Mouse (Mus musculus) liver, embryonic 12.5 days (tissue): ENCODE results near the gene Castor1. TPM values are rescaled to one million over a fixed set of nuclear protein-coding genes. Genes with fewer than 3 reads are reported as not detected.

Experiments
- ATAC-seq: fragments of 200-750 bp; cut with Nextera tagmentation; 2 replicates; pipeline ENCODE4 v1.8.0; 2017; ENCODE audit warnings: moderate number of reproducible peaks, mild to moderate bottlenecking, moderate library complexity
- H3K27ac ChIP-seq: fragments of 300-500 bp; sonication (generic); 2 replicates; pipeline ENCODE4 v1.5.1; 2016; ENCODE audit warnings: mild to moderate bottlenecking
- H3K27me3 ChIP-seq: fragments of 300-500 bp; sonication (generic); replicated peaks from 2 replicates; pipeline ENCODE4 v1.6.1; 2016; ENCODE audit warnings: mild to moderate bottlenecking, moderate library complexity
- H3K36me3 ChIP-seq: fragments of 300-500 bp; sonication (generic); 2 replicates; pipeline ENCODE4 v1.6.1; 2016; ENCODE audit warnings: mild to moderate bottlenecking, moderate library complexity
- H3K4me1 ChIP-seq: fragments of 300-500 bp; sonication (generic); 2 replicates; pipeline ENCODE4 v1.6.1; 2016
- H3K4me2 ChIP-seq: fragments of 300-500 bp; sonication (generic); 2 replicates; pipeline ENCODE4 v1.6.1; 2016; ENCODE audit warnings: mild to moderate bottlenecking, moderate library complexity
- H3K4me3 ChIP-seq: fragments of 300-500 bp; sonication (generic); 2 replicates; pipeline ENCODE4 v1.5.1; 2016; ENCODE audit warnings: mild to moderate bottlenecking, moderate library complexity
- H3K9ac ChIP-seq: fragments of 300-500 bp; sonication (generic); 2 replicates; pipeline ENCODE4 v1.6.1; 2016; ENCODE audit warnings: mild to moderate bottlenecking, moderate library complexity
- H3K9me3 ChIP-seq: fragments of 300-500 bp; sonication (generic); replicated peaks from 2 replicates; pipeline ENCODE4 v1.6.1; 2016; ENCODE audit warnings: mild to moderate bottlenecking, moderate library complexity
- WGBS: fragments of 180-500 bp; shearing (Covaris S2); methylation state at CpG from one replicate; pipeline ENCODE4 v1.1.7; 2016; ENCODE audit not compliant: insufficient replicate concordance; 5-methylcytosine and 5-hydroxymethylcytosine counted together
- polyA plus RNA-seq: library from polyadenylated mRNA; unstranded; fragments of >200 nt; fragmentation: Nextera tagmentation; extraction: Ambion mirVana; gene quantifications from 2 replicates; pipeline ENCODE4 v1.2.1, GENCODE M21; 2016

Castor1 gene
- polyA plus RNA-seq, 1 experiment from 2014 or later = 2.3 TPM

DNA sequence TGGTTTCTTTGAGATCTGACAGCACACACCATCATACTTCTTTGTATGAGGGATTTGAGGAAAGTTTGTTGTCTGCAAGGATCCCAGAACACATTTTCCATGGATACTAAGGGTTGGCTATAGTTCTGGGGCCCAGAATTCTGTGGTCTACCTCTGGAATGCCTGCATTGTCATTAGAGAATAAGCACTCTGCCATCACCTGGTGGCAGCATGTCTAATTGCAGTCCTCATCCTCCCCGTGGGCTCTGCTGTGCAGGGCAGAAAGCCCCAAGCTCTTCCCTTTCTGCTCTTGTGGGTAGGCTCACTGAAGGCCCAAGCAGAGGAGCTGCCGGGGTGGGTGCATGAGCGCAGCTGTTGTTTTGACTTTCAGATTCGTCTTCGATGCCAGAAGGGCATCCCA lies 8.5 kb upstream of the Castor1 start:
- Histone ChIP-seq H3K9ac (no peak overlapping the region), H3K36me3 (peaks cover 63% of the 10 kb centered on the region), H3K4me1 (peaks cover 3% of the 10 kb centered on the region; the same call in 1 of the 2 replicates), H3K27me3 (no peaks in the 10 kb centered on the region), H3K4me2 (no peak overlapping the region), H3K4me3 (no peak overlapping the region), H3K27ac (no peak overlapping the region), H3K9me3 (no peaks in the 10 kb centered on the region)
- 70% methylated on average over 5 of the region's 5 CpGs for WGBS
- ATAC-seq = no peak

DNA sequence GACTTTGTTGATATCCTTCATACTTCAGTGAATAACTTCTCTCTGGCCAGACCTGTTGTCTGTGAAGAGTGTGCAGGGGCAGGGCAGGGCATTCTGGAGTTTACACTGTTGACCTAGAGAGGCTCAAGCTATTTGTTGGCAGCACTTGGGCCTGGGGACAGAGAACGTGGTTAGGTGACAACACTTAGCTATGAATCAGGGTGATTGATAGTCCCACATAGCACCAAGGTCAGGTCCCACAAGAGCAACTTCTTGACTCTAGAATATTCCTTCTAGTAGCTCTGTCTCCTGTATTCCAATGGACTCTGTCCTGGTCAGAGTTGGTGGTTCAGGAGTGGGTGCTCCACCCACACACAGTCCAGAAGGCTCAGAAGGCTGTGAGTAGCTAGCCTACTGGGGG lies 7.2 kb upstream of the Castor1 start:
- Histone ChIP-seq H3K27me3 (no peaks in the 10 kb centered on the region), H3K4me2 (no peak overlapping the region)

DNA sequence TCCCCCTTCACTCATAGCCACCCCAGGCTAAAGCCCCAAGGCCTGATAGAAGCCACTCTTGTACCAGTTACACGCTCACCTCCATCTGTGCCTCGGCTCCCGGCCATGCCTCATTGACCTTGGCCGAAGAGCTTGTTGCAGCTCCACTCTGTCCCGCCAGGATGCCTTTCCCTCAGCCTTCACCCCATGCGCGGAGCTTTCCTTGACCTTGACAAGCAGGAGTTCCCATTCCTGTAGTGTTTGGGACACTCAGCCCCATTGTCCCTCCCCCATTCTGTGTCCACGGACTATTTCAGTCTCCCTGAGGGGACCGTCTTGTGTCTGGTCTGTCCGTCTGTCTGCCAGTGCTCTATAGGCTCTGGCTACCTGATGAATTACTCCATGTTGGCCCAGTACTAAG lies 4.9 kb upstream of the Castor1 start:
- peaks cover 60% of the 10 kb centered on the region for H3K36me3 ChIP-seq
- peaks cover 6% of the 10 kb centered on the region for H3K4me1 ChIP-seq

More for the DNA sequence above, 7.2 kb upstream of the Castor1 start:
- peaks cover 3% of the 10 kb centered on the region; the same call in 1 of the 2 replicates for H3K4me1 ChIP-seq
- ATAC-seq = no peak
- H3K36me3 ChIP-seq = peaks cover 70% of the 10 kb centered on the region
- no peaks in the 10 kb centered on the region for H3K9me3 ChIP-seq
- no peak overlapping the region for H3K4me3 ChIP-seq
- H3K9ac ChIP-seq = no peak overlapping the region
- H3K27ac ChIP-seq = no peak overlapping the region
- 58% methylated on average over 1 of the region's 1 CpGs for WGBS

DNA sequence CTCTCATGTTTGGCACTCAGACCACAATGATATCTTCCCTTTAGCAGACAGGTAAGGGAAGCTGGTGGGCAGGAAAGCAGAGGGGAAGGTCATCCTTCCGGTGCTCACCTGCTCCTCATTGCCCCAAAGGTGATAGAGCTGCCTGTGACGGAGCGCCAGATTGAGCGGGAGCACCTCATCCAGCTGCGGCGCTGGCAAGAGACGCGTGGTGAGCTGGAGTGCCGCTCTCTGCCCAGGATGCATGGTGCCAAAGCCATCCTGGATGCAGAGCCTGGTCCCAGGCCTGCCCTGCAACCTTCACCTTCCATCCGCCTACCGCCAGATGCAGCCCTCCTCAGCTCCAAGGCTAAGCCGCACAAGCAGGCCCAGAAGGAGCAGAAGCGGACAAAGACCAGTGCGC lies 3.5 kb upstream of the Castor1 start:
- H3K9me3 ChIP-seq = no peaks in the 10 kb centered on the region
- 90% methylated on average over 14 of the region's 14 CpGs for WGBS
- no peak overlapping the region for H3K27ac ChIP-seq
- peaks cover 48% of the 10 kb centered on the region for H3K36me3 ChIP-seq
- no peak overlapping the region for H3K4me2 ChIP-seq
- ATAC-seq = no peak
- H3K9ac ChIP-seq = no peak overlapping the region
- peaks cover 15% of the 10 kb centered on the region for H3K27me3 ChIP-seq
- no peak overlapping the region for H3K4me3 ChIP-seq
- peaks cover 20% of the 10 kb centered on the region for H3K4me1 ChIP-seq

More for the DNA sequence above, 4.9 kb upstream of the Castor1 start:
- no peak overlapping the region for H3K27ac ChIP-seq
- ATAC-seq = no peak
- H3K9ac ChIP-seq = no peak overlapping the region
- H3K27me3 ChIP-seq = no peaks in the 10 kb centered on the region; the same call in 1 of the 2 replicates
- H3K4me3 ChIP-seq = no peak overlapping the region
- H3K9me3 ChIP-seq = no peaks in the 10 kb centered on the region
- no peak overlapping the region for H3K4me2 ChIP-seq
- WGBS = 91% methylated on average over 10 of the region's 10 CpGs

GRCm38 (mm10) chr11:4215061-4215460 lies 3.0 kb upstream of the Castor1 start:
- ATAC-seq = no peak
- H3K9ac ChIP-seq = no peak overlapping the region
- no peaks in the 10 kb centered on the region for H3K9me3 ChIP-seq
- 77% methylated on average over 10 of the region's 10 CpGs for WGBS
- H3K27ac ChIP-seq = no peak overlapping the region
- H3K4me2 ChIP-seq = no peak overlapping the region
- peaks cover 25% of the 10 kb centered on the region for H3K4me1 ChIP-seq
- no peak overlapping the region for H3K4me3 ChIP-seq
- H3K36me3 ChIP-seq = peaks cover 44% of the 10 kb centered on the region
- H3K27me3 ChIP-seq = peaks cover 19% of the 10 kb centered on the region

DNA sequence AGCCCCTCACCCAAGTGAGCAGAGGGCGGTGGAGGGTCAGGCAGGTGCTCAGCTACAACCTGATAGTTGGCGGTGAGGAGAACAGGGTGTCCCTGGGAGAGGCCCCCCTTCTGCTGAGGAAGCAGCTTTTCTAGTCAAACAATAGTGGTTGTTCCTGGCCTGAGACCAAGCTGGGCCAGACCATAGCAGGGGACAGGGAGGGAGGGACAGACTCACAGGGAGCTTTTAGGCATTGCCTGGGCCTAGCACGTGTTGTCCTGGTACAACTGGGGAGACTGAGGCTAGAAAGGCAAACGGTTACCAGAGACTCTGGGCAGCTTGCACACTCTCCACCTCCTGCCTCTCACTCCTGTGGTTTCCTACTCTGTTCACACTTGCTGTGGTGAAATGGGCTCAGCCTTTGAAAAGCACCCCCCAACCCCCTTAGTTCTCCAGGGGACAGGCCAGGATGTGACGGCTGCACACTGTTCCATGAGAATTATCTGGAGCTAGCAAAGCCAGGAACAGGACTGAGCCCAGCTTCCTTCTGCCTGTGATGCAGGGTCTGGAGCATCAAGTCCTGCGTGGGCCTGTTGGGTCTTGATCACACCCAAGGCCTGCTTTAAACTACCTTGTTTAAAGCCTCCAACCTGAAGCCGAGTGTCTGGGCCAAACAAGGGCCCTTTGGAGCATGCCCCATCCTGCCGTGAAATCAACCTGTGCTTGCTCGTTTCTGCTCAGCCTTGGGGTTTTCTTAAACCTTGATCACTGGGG lies 1.6 kb upstream of the Castor1 start:
- H3K4me2 ChIP-seq = no peak overlapping the region
- H3K9me3 ChIP-seq = no peaks in the 10 kb centered on the region
- 79% methylated on average over 9 of the region's 9 CpGs for WGBS
- peaks cover 22% of the 10 kb centered on the region for H3K27me3 ChIP-seq
- peaks cover 35% of the 10 kb centered on the region for H3K4me1 ChIP-seq
- no peak for ATAC-seq
- no peak overlapping the region for H3K27ac ChIP-seq
- peaks cover 33% of the 10 kb centered on the region for H3K36me3 ChIP-seq
- no peak overlapping the region for H3K4me3 ChIP-seq
- no peak overlapping the region for H3K9ac ChIP-seq

GRCm38 (mm10) chr11:4218637-4219036 lies 612 bp downstream of the Castor1 start:
- 27% methylated on average over 6 of the region's 6 CpGs for WGBS
- peak overlapping the region; percentile 78 for H3K9ac ChIP-seq
- H3K4me3 ChIP-seq = peak overlapping the region; percentile 66
- peaks cover 22% of the 10 kb centered on the region for H3K27me3 ChIP-seq
- peak overlapping the region; percentile 61; the same call in 1 of the 2 replicates for H3K27ac ChIP-seq
- no peaks in the 10 kb centered on the region for H3K9me3 ChIP-seq
- peaks cover 12% of the 10 kb centered on the region for H3K36me3 ChIP-seq
- peaks cover 56% of the 10 kb centered on the region for H3K4me1 ChIP-seq
- peak overlapping the region; percentile 99 for H3K4me2 ChIP-seq
- ATAC-seq = no peak

DNA sequence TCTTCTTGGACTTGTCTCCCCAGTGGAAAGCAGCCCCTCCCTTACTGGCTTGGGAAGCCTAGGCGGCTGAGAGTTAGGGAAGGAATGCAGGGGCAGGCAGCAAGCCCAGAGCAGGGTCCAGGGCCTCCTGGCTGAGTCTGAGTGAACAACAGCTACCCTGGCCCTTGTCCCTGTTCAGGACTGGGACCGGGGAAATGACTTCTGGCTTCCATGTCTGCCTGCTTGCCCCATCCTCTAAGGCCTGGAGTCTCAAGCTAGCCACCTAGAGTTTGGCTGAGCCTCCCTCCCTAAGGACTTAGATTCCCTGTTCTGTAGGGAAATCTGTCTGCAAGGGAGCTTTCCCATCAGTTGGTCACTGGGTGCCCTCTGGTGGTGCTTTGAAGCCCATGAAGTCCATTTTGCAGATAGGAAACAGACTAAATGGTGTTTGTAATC lies 1.3 kb downstream of the Castor1 start:
- Histone ChIP-seq H3K9me3 (no peaks in the 10 kb centered on the region), H3K27me3 (peaks cover 22% of the 10 kb centered on the region), H3K4me2 (0 out of 2 replicates have a peak overlapping the region, but pooled peaks have one; percentile 99), H3K36me3 (peaks cover 8% of the 10 kb centered on the region), H3K4me3 (no peak overlapping the region), H3K27ac (no peak overlapping the region), H3K4me1 (peaks cover 63% of the 10 kb centered on the region), H3K9ac (no peak overlapping the region)
- WGBS = 13% methylated on average over 2 of the region's 2 CpGs
- no peak for ATAC-seq

- Histone ChIP-seq H3K27ac (no peak overlapping the region), H3K27me3 (peaks cover 22% of the 10 kb centered on the region), H3K9me3 (no peaks in the 10 kb centered on the region), H3K4me3 (no peak overlapping the region), H3K4me1 (peaks cover 69% of the 10 kb centered on the region), H3K36me3 (peaks cover 4% of the 10 kb centered on the region), H3K9ac (no peak overlapping the region), H3K4me2 (no peak overlapping the region)
- 51% methylated on average over 9 of the region's 9 CpGs for WGBS
- ATAC-seq = no peak
These were observed 1.9 kb downstream of the Castor1 start for GRCm38 (mm10) chr11:4219908-4220307.

- Histone ChIP-seq H3K4me3 (no peak overlapping the region), H3K4me2 (no peak overlapping the region), H3K4me1 (peaks cover 77% of the 10 kb centered on the region), H3K9ac (no peak overlapping the region), H3K9me3 (no peaks in the 10 kb centered on the region), H3K27me3 (peaks cover 22% of the 10 kb centered on the region), H3K27ac (0 out of 2 replicates have a peak overlapping the region, but pooled peaks have one; percentile 36), H3K36me3 (no peaks in the 10 kb centered on the region)
- 44% methylated on average over 28 of the region's 28 CpGs for WGBS
- ATAC-seq = no peak
These were observed 2.7 kb downstream of the Castor1 start for GRCm38 (mm10) chr11:4220443-4221400.

GRCm38 (mm10) chr11:4222046-4222950 lies 4.3 kb downstream of the Castor1 start:
- peaks cover 22% of the 10 kb centered on the region for H3K27me3 ChIP-seq
- H3K27ac ChIP-seq = peak overlapping the region; percentile 57; the same call in 1 of the 2 replicates
- no peak overlapping the region for H3K4me2 ChIP-seq
- no peaks in the 10 kb centered on the region for H3K9me3 ChIP-seq
- peaks cover 92% of the 10 kb centered on the region for H3K4me1 ChIP-seq
- H3K36me3 ChIP-seq = no peaks in the 10 kb centered on the region
- WGBS = 69% methylated on average over 17 of the region's 17 CpGs
- no peak for ATAC-seq
- H3K9ac ChIP-seq = 0 out of 2 replicates have a peak overlapping the region, but pooled peaks have one; percentile 4
- no peak overlapping the region for H3K4me3 ChIP-seq
